Mouse (Mus musculus) spleen, postnatal 14 days (tissue): ENCODE measurements around the gene Mrpl51.
"Not testable (repeated sequence)": the region's sequence is repeated elsewhere in the genome, so short reads cannot be mapped to it uniquely, and the experiment has no call there.

Experiments
- DNase-seq, 2 experiments: peaks; one replicate each; pipeline ENCODE4 v3.0.0; 2021 to 2022; ENCODE audit warnings: low spot score in 2 of 2

Gene Mrpl51

DNA sequence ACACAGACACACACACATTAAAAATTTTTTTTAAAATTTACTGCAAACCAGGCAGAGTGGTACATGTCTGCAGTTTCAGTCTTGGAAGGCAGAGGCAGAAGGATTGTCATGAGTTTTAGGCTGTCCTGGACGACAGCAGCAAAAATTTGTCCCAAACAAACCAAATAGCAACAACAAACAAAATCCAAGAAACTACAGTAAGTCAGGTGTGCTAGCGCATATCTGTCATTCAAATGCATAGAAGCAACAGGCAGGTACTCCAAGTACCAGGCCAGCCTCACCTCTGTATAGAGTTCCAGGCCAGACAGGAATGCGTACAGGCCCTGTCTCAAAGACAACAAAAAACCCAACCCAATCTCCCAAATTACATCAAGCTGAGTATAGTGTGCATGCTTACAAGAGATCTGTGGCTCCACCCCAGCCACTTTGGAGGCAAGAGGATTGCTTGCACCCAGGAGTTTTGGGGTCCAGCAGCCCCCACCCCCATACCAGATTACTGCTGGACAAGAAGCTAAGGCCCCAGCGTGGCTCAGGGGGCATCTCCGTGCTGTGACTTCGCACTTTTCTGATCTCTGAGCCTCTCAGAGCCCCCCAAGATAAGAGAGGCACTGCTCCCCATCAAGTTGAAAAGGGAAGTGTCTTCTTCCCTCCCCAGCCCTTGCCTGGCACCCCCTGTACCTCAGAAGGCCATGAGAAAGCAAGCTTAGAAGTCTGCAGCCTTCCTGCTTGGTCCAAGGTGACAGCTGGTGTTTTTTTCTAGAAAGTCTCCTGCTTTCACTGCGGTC, 31.6 kb upstream of the Mrpl51 start:
- DNase-seq = no peak

DNA sequence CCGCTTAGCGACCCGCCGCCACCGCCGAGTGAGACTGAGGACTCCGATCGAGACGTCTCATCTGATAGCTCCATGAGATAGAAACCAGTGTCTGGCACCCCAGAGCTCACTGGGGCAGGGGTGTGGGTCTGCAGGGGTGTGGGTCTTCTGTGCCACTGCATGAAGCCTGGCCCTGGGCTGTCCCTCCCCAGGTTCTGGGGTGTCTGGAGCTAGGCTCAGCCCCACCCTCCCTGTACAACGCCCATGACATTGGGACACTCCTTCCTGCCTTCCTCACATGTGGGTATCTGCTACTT, 31.1 kb upstream of the Mrpl51 start:
- DNase-seq = no peak

DNA sequence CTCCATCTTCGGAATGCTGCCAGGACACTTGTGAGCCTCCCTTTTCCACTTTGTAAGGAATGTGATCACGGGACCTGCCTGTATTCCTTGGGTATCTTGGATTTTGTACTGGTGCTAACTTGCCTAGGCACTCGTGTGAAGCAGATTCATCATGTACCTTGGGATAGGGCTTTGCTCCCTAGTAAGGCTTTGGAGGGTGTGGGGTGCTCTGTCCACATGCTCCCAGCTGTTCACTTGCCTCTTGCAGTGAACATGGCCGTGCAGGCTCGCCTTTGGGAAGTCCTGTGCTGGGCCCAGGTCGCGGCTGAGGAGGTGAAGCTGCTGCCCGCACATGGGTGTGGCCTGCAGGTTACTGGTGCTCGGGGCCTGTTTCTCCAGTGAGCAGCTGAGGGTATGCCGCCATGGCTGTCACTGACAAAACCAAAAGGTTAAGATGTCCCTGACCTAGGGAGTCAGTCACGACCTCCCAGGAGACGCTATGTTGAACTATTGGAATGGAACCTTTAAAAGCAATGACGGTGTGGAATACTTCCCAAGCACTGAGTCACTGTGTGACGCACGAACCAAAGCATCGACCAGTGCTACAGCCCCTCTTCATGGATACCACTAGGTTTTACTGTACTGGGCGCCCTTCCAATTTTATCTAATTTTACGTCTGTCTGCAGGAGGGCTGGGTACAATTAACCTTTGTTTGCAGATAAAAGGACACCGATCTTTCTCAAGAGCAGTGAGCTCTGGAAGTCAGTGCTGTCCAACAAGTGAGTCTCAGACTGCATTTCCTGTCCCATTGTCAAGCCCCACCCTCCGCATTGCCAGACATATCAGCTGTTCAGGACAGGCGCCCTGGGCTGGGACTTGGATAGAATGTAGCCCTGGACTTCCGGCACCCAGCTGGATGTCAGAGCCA, 30.5 kb upstream of the Mrpl51 start:
- no peak for DNase-seq

DNA sequence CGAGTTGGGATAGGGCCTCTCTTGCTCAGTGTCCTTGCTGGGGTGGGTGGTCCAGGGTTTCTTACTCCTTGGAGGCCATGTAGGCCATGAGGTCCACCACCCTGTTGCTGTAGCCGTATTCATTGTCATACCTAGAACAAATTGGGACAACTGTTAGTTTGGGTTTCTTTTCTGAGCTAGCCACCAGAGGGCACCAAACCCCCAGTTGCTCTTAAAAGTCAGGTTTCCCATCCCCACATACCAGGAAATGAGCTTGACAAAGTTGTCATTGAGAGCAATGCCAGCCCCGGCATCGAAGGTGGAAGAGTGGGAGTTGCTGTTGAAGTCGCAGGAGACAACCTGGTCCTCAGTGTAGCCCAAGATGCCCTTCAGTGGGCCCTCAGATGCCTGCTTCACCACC, 29.6 kb upstream of the Mrpl51 start:
- DNase-seq = peak; percentile 45 to 75

DNA sequence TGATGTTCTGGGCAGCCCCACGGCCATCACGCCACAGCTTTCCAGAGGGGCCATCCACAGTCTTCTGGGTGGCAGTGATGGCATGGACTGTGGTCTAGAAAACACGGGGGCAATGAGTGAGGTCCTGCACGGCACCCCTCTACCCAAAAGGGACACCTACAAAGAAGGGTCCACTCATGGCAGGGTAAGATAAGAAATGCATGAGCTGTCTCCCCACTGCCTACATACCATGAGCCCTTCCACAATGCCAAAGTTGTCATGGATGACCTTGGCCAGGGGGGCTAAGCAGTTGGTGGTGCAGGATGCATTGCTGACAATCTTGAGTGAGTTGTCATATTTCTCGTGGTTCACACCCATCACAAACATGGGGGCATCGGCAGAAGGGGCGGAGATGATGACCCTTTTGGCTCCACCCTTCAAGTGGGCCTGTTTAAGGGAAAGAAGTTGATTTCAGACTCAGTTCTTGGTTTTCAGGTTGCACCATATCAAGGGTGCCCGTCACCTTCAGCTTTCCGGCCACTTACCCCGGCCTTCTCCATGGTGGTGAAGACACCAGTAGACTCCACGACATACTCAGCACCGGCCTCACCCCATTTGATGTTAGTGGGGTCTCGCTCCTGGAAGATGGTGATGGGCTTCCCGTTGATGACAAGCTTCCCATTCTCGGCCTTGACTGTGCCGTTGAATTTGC, 28.8 kb upstream of the Mrpl51 start:
- DNase-seq = not testable (repeated sequence)

DNA sequence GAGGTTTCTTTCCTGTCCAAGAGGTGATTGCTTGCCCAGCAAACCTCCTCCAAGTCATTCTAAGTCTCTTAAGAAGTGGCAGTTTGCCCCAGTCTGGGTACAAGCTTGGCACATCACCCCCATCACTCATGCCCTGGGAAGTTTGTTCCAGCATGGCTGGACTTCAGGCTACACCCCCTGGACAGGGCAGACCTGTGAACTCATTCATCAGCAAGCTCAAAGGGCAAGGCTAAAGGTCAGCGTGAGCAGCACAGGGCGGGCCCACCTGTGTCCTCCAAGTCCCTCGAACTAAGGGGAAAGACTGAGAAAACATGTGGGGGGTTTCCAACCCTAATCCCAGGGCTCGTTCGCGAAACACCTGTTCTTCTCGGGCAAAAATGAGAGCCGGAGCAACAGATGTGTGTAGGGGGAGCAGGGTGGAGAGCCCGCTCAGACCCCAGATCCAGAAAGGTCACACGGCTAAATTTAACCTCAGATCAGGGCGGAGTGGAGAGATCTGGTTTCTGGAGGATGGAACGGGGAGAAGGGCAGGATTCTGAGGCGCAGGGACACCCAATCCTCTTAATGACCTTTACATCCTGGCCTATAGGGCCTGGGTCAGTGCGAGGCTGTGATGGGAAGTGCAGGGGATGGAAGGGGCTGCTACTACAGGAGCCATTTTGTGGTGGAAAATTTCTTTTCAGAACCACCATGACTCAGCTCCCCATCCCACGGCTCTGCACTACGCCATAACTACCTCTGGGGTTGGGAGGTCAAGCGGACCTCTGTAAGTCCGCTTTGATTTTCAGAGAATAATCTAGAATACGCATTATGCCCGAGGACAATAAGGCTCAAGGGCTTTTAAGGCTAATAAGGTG, 27.6 kb upstream of the Mrpl51 start:
- no peak for DNase-seq

DNA sequence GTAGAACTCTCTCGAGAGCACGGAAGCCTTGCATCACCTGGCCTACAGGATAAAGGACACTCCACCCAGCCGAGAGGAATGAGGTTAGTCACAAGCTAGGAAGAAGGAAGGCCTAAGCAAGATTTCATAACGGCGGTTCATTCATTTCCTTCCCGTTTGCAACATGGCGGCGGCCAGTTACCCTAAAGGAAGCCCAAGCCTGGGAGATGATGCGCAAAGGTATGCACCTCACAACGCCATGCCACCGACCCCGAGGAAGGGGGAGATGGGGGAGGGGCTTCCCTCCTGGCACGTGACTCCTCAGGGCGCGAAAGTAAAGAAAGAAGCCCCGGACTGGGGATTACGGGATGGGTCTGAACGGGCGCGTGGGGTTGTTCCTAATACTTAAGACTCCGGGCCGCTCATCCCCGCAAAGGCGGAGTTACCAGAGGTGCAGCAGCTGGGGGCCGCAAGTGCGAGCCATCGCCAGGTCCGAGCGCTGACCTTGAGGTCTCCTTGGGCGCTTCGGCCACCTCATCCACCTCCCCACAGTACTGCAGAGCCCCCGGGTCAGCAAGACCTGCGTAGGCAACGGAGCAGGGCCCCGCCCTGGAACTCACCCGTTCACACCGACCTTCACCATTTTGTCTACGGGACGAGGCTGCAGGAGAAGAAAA, 26.8 kb upstream of the Mrpl51 start:
- peak in 1 of 2 experiments; percentile 34 for DNase-seq

DNA sequence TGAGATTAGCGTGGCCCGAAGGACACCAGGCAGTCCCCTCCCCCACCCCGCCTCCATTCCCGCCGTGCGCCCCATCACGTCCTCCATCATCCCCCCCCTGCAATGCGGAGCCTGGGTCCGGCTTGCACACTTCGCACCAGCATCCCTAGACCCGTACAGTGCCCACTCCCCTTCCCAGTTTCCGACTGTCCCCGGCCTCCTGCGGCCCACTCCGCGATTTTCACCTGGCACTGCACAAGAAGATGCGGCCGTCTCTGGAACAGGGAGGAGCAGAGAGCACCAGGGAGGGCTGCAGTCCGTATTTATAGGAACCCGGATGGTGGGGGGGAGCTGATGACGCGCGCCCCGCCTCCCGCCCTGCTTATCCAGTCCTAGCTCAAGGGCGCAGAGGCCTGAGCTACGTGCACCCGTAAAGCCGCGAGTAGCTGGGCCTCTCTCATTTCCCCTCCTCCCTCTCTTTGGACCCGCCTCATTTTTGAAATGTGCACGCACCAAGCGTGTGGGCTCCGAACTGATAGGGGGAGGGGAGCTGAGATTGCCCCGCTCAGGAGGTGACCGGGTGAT, 26.2 kb upstream of the Mrpl51 start:
- DNase-seq = peak; percentile 84 to 89

DNA sequence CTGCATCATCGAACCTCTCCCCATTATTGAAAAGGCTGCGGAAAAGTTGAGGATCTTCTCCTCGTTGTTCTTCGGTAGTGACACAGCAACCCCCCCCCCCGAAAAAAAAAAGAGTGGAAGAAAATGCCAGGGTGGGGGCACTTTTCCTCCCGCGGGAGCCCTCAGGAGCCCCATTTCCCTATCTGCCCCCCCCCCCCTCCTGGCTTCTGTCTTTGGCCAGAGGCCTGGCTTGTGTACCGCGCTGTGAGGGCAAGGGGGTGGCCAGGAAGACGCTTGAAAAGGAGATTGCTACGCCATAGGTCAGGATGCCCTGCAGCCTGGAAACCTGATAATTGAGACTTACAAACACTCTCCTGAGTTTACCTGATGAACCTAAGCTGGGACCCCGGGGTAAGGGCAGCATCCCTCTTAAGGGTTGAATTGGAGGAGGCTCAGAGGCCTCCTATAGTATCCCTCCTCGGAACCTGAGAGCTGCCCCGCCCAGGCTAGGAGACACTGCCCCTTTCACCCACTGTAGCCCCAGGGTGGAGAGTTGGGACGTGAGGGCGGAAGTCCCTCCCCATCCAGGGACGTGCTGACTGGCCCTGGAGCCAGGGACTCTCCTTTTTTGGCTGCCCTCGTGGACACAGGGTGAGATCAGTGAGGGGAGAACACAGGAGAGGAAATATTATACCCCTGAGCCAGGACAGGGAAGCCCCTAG, 25.4 kb upstream of the Mrpl51 start, which contains the start of gene Gapdh:
TSS of gene Gapdh (minus strand) at position 417 of the 701 bp plus-strand sequence.
- DNase-seq = no peak

DNA sequence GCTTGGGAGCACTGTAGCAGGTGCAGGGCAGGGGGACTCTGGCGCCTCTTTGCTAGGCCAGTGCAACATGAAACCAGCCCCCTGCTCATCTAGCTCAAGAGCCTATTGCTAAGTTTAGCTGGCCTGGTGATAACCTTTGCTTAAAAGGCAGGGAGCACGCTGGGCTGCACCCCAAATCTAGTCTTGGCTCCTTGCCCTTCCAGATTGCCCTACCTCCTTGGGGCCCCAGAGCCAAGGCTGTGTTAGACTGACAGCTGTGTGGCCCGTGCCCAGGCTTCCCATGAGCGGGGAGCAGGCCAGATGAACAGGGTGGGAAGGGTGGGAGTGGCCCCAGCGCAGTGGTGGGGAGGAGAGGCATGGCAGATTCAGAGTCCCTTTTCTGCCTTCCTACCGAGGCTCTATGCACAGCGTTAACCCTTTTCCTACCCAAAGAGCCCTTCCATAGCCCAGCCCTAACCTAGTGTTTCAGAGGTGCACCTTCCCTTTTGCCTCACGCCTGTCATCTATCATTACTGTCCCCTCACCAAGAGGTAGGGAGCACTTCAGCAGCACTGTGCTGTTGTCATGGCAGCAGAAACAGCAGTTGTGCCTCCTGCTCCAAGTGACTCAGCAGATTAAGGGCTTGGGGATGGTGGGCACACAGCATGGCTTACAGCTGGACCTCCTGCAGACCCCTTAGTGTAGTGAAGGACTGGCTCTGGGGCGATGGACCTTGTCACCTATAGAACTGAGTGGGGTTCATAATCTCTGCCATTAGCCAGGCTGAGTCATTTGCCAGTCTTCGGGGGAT, 24.5 kb upstream of the Mrpl51 start:
- no peak for DNase-seq

DNA sequence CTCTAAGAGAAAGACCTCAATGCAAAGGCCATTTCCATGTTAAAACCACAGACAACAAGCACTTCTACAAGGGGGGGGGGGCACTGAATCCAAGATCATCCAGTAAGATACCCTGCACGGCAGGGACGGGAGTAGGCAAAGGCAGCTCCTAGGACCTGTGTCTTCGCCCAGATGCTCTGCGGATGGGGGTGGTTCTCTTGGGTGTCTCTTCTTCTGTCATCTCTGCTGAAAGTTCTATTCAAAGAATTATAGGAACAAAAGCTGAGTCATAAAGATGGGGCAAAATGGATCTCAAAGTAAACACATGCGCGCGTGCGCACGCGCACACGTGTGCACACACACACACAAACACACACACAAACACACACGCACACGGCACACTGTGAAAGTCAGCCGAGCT, 23.5 kb upstream of the Mrpl51 start:
- DNase-seq = no peak

DNA sequence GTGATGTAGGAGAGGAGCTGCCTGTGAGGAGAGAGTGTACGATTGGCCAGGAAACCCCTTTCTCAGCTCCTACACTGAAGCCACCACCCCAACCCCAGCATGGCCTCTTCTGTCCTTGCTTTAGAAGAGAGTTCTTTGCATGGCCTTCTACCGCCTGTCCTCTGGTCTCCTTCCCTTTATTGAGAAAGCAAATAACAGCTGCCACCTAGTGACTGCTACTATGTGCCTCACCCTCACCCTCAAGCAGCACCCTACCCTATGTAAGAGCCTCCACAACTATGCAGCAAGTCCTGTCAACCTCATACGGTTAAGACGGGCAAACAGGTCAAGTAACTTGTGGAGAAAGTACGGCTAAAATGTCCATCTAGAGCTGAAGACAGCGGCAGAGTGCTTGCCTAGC, 21.4 kb upstream of the Mrpl51 start:
- DNase-seq = no peak

DNA sequence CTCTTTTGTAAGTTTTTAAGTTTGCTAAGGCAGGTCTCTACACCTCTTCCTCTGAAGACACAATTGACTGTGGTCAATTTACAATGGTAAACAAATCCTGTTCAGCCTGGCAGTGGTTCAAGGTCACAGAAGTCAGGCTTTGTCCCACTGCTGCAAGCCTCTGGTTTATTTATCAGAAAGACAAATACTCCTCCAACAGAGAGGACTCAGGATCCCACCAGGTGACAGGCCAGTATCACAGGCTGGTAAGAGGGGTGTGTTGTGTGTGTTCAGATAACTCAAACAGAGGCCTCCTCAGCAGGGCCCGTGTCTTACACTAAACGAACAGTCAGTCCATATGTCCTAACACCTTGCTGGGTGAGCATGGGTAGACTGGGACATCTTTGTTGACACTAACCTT, 19.1 kb upstream of the Mrpl51 start:
- no peak for DNase-seq

DNA sequence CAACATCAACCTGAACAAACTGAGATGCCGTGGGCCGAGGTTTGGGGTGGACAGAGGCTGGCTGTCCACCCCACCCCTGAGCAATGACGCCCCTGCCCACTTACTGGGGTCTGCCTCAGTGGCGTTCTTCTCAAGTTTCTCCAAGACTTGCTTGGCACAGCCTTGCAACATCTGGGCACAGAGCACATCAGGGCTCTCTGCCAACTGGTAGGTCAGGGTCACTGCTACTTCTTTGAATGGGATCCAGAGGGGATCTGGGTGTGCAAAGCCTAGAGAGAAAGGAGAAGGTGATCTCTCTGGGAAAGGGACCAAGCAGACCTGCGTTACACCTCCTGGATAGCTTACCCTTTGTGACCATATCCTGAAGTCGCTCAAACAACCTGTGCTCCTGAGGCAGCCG, 18.3 kb upstream of the Mrpl51 start:
- DNase-seq = no peak

DNA sequence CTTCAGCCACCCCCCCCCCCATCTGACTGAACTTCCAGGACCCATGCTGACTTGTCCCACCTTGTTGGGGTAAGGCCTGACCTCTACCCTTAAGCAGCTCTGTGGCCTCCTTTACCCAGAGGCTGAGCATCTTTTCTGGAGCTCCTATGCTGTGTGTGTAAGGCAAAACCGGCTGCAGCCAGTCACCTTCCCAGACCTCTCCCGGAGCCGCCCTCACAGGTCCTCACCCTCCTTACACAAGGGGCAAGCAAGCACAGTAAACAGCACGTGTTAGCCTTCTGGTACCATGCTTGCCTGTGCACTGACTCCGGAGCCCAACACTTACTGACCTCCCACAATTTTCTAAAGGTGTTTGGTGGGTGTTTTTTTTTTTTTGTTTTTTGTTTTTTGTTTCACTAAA, 16.1 kb upstream of the Mrpl51 start:
- no peak for DNase-seq

DNA sequence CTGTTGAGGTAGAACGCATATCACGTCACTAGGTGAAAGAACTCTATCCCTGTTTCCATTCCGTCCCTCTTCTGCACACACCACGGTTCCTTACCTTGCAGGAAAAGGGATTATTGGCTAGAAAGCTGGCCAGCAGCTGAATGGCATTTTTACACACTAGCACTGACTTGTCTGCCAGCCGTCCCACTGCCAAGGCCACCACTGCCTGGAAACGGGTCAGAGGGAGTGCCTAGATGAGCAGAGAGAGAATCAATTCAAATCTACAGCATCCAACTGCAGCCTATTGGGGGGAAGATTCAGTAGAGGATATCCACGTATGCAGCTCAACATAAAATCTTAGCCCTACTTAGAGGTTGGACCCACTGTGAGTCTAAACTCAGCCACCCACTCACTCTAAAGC, 12.0 kb upstream of the Mrpl51 start:
- DNase-seq = no peak

DNA sequence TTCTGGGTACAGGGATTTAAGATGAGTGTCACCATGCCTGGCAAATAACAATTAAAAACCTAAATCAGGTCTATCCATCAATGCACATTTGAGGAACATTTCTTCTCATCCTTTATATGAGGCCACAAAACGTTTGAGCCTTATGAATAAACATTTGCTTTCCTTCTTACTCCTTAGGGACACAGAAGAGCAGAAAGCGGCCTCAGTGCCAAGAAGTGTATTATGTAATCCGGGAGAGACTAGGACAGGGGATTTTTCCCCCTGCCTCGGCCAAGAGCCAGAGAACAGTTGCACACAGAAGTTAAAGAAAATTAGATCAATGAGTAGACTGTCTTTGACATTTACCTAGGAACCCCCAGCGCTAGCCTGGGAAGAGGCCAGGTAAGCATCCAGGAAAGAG, 9.5 kb upstream of the Mrpl51 start:
- DNase-seq = no peak

DNA sequence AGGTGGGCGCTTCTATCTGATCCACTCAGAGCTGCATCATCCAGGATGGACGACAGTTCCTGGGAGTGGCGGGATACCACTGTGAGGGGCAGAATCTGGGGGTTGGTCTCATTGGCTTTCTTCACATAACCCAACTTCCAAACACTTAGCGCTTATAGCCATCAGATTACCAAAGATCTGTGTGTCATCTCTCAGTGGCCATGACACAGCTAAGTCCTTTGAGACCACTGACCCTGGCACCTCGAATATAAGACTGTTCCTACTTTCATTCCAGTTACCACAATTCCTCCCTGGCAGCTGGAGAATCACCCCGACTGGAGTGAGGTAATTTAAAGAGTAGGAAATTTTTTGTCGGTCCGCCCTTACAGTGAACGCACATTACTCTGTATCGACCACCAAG, 5.4 kb upstream of the Mrpl51 start:
- no peak for DNase-seq

DNA sequence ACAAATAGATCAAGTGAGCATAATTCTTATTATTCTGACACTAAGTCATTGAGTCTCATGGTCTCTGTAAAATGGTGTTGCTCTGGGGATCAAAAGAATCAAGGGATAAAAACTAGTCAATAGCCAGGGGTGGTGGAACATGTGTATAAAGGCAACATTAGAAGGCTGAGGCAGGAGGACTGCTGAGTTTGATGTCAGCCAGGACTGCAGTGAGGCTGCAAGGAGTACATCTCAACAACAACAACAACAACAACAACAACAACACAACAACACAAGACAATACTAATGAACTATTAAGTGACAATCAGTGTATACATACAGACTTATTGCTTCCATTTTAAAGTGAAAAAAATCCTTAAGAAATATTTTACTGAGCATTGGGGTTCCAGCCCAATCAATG, 785 bp upstream of the Mrpl51 start:
- no peak for DNase-seq
